Mouse (Mus musculus): Measurements from ENCODE around the gene Nucks1. TPM values are rescaled to one million over a fixed set of nuclear protein-coding genes. Genes with fewer than 3 reads are reported as not detected.

Gene Nucks1
- polyA plus RNA-seq, 1 experiment from 2014 or later, result 67.1 TPM

DNA sequence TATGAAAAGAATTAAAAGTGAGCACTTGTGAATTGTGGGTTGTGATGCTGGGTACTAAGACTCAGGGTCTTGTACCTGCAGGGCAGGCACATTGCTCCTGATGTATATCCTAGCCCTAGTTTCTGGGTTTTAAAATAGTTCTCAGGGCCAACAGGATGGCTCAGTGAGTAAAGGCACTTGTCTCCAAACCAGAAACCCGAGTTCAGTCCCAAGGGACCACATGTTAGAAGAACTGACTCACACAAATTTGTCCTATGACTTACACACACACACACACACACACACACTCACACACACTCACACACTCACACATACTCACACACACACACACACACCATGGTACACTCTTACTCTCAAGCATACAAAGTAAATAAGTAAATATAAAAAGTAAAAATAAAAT, 37.5 kb upstream of the Nucks1 start:
- Histone ChIP-seq H3K4me2 (ENCODE audit: low read depth, low read length) (no peak overlapping the region), H3K4me1 (ENCODE audit: control insufficient read depth, insufficient read depth, low read length) (no peaks in the 10 kb centered on the region), H3K27me3 (ENCODE audit: control insufficient read depth, insufficient read depth, low read length) (peaks cover 1% of the 10 kb centered on the region; the same call in 1 of the 2 replicates), H3K27ac (replicated peaks; ENCODE audit: low read depth, low read length) (no peak overlapping the region), H3K4me3 (ENCODE audit: low read depth, low read length) (no peak overlapping the region), H3K9ac (replicated peaks; ENCODE audit: low read length) (no peak overlapping the region), H3K36me3 (replicated peaks; ENCODE audit: control insufficient read depth, insufficient read depth, low read depth, low read length) (no peaks in the 10 kb centered on the region), H3K9me3 (replicated peaks; ENCODE audit: control insufficient read depth, low read length) (no peaks in the 10 kb centered on the region)
- DNase-seq (ENCODE audit: low spot score) (no peak), ATAC-seq (replicated peaks; ENCODE audit: insufficient number of reproducible peaks, low FRiP score, low TSS enrichment, low read depth) (no peak)
- 52% methylated on average over 1 of the region's 1 CpGs for WGBS

DNA sequence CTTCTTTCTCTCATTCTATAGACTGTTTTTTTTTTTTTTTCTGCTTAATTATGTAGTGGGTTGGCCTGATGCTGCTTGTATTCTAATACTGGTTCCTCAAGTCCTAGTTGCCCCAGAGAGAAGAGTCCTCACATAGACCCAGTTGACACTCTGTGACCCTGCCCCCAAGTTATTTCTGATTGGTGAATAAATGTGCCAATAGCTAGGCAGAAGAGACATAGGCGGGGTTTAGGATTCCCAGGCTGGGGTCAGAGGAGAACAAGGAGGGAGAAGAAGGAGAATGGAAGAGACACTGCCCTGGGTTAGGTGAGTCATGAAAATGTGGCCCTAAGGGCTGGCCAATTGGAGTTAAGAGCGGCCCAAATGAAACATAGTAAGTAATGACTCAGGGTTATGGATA, 30.5 kb upstream of the Nucks1 start:
- Histone ChIP-seq H3K27me3 (ENCODE audit: control insufficient read depth, insufficient read depth, low read length) (no peaks in the 10 kb centered on the region), H3K4me2 (ENCODE audit: low read depth, low read length) (no peak overlapping the region), H3K9ac (replicated peaks; ENCODE audit: low read length) (no peak overlapping the region), H3K27ac (replicated peaks; ENCODE audit: low read depth, low read length) (no peak overlapping the region), H3K4me3 (ENCODE audit: low read depth, low read length) (no peak overlapping the region), H3K4me1 (ENCODE audit: control insufficient read depth, insufficient read depth, low read length) (no peaks in the 10 kb centered on the region), H3K9me3 (replicated peaks; ENCODE audit: control insufficient read depth, low read length) (no peaks in the 10 kb centered on the region), H3K36me3 (replicated peaks; ENCODE audit: control insufficient read depth, insufficient read depth, low read depth, low read length) (no peaks in the 10 kb centered on the region)
- ATAC-seq (replicated peaks; ENCODE audit: insufficient number of reproducible peaks, low FRiP score, low TSS enrichment, low read depth) (no peak), DNase-seq (ENCODE audit: low spot score) (no peak)
- WGBS, result 68% methylated on average over 2 of the region's 2 CpGs

DNA sequence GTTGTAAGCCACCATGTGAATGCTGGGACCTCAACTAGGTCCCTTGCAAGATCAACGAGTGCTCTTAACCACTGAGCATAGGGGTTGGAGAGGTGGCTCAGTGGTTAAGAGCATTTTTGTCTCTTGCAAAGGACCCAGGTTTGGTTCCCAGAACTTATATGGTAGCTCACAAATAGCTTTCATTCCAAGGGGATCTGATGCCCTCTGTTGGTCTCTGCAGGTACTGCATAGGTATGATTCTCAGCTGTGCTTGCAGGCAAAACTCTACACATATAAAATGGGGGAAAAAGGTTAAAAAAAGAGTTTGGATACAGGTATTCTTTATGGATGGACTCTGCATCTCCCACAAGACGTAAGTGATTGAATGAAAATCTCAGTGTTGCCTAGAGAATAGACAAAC, 27.5 kb upstream of the Nucks1 start:
- H3K36me3 ChIP-seq (replicated peaks; ENCODE audit: control insufficient read depth, insufficient read depth, low read depth, low read length), result no peaks in the 10 kb centered on the region
- WGBS, result 64% methylated on average over 2 of the region's 2 CpGs
- no peaks in the 10 kb centered on the region for H3K9me3 ChIP-seq (replicated peaks; ENCODE audit: control insufficient read depth, low read length)
- no peak overlapping the region for H3K27ac ChIP-seq (replicated peaks; ENCODE audit: low read depth, low read length)
- no peak overlapping the region for H3K4me2 ChIP-seq (ENCODE audit: low read depth, low read length)
- no peak overlapping the region for H3K9ac ChIP-seq (replicated peaks; ENCODE audit: low read length)
- H3K4me1 ChIP-seq (ENCODE audit: control insufficient read depth, insufficient read depth, low read length), result no peaks in the 10 kb centered on the region
- H3K4me3 ChIP-seq (ENCODE audit: low read depth, low read length), result no peak overlapping the region
- H3K27me3 ChIP-seq (ENCODE audit: control insufficient read depth, insufficient read depth, low read length), result no peaks in the 10 kb centered on the region
- peak; percentile 52 for DNase-seq (ENCODE audit: low spot score)
- no peak for ATAC-seq (replicated peaks; ENCODE audit: insufficient number of reproducible peaks, low FRiP score, low TSS enrichment, low read depth)

DNA sequence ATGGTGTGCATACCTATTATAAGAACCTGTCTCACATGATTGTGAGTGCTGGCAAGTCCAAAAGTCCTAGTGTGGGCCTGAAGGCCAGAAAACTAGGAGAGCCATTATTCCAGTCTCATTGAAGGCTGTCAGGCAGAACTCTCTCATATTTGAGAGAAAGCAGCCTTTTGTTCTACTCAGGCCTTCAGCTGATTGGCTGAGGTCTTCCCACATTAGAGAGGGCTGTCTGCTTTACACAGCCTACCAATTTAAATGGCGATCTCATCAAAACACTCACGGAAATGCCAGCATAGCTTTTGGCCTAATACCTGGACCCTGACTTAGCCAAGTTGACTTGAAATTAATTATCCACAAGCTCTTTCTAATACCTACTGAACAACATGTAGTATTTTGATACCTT, 24.2 kb upstream of the Nucks1 start:
- DNase-seq (ENCODE audit: low spot score) (no peak), ATAC-seq (replicated peaks; ENCODE audit: insufficient number of reproducible peaks, low FRiP score, low TSS enrichment, low read depth) (no peak)
- Histone ChIP-seq H3K9me3 (replicated peaks; ENCODE audit: control insufficient read depth, low read length) (no peaks in the 10 kb centered on the region), H3K4me3 (ENCODE audit: low read depth, low read length) (no peak overlapping the region), H3K27me3 (ENCODE audit: control insufficient read depth, insufficient read depth, low read length) (no peaks in the 10 kb centered on the region), H3K27ac (replicated peaks; ENCODE audit: low read depth, low read length) (no peak overlapping the region), H3K36me3 (replicated peaks; ENCODE audit: control insufficient read depth, insufficient read depth, low read depth, low read length) (no peaks in the 10 kb centered on the region), H3K4me2 (ENCODE audit: low read depth, low read length) (no peak overlapping the region), H3K9ac (replicated peaks; ENCODE audit: low read length) (no peak overlapping the region), H3K4me1 (ENCODE audit: control insufficient read depth, insufficient read depth, low read length) (no peaks in the 10 kb centered on the region)
- 66% methylated on average over 2 of the region's 2 CpGs for WGBS

DNA sequence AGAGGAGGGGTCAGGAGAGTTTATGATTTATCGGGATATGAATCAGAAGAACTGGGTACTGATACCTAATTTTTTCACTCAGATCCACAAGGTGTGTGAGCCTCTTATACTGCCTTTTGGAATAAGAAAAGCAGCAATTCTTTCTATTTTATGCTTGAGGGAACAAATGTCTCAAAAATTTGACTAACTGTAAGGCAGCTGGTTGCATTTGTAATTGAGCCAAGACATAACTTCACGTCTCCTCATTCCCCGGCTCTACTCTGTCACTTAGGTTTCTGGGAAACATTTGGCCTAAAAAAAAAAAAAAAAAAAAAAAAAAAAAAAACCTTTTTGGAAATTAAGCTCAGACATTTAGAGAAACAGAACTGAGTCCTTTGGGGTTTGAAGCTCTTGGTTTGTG, 23.7 kb upstream of the Nucks1 start:
- no peak overlapping the region for H3K4me3 ChIP-seq (ENCODE audit: low read depth, low read length)
- no peak for DNase-seq (ENCODE audit: low spot score)
- no peaks in the 10 kb centered on the region for H3K27me3 ChIP-seq (ENCODE audit: control insufficient read depth, insufficient read depth, low read length)
- H3K27ac ChIP-seq (replicated peaks; ENCODE audit: low read depth, low read length), result no peak overlapping the region
- H3K4me2 ChIP-seq (ENCODE audit: low read depth, low read length), result no peak overlapping the region
- no peaks in the 10 kb centered on the region for H3K36me3 ChIP-seq (replicated peaks; ENCODE audit: control insufficient read depth, insufficient read depth, low read depth, low read length)
- no peak for ATAC-seq (replicated peaks; ENCODE audit: insufficient number of reproducible peaks, low FRiP score, low TSS enrichment, low read depth)
- WGBS, result 75% methylated on average over 3 of the region's 3 CpGs
- H3K4me1 ChIP-seq (ENCODE audit: control insufficient read depth, insufficient read depth, low read length), result no peaks in the 10 kb centered on the region
- H3K9ac ChIP-seq (replicated peaks; ENCODE audit: low read length), result no peak overlapping the region
- H3K9me3 ChIP-seq (replicated peaks; ENCODE audit: control insufficient read depth, low read length), result no peaks in the 10 kb centered on the region

DNA sequence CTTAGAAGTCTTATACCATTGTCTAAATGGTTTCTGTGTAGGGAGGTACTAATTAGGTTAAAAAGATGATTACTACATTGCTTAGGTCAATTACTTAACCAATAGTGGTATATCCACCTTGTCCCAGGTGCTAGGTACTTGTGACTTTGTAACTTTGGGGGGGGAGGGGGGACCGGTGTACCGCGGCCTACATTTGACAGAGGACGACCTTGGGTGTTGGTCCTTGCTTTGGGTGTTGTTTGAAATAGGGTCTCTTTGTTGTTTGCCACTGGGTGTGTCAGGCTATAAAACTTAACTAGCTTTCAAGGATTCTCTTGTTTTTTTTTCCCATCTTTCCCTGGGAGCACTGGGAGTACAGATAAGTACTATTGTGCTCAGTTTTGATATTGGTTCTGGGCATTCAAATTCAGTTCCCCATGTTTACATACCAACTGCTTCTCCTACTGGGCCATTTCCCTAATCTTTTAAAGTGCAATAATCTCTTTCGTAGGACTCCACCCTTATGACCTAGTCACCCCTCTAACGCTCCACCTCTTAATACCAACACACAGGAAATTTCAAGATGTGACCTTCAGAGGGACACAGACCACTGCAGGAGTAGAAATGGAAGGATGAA, 20.2 kb upstream of the Nucks1 start:
- no peaks in the 10 kb centered on the region for H3K36me3 ChIP-seq (replicated peaks; ENCODE audit: control insufficient read depth, insufficient read depth, low read depth, low read length)
- H3K9ac ChIP-seq (replicated peaks; ENCODE audit: low read length), result no peak overlapping the region
- no peak overlapping the region for H3K4me2 ChIP-seq (ENCODE audit: low read depth, low read length)
- no peak for ATAC-seq (replicated peaks; ENCODE audit: insufficient number of reproducible peaks, low FRiP score, low TSS enrichment, low read depth)
- H3K9me3 ChIP-seq (replicated peaks; ENCODE audit: control insufficient read depth, low read length), result no peaks in the 10 kb centered on the region
- no peak for DNase-seq (ENCODE audit: low spot score)
- H3K4me1 ChIP-seq (ENCODE audit: control insufficient read depth, insufficient read depth, low read length), result no peaks in the 10 kb centered on the region
- no peaks in the 10 kb centered on the region for H3K27me3 ChIP-seq (ENCODE audit: control insufficient read depth, insufficient read depth, low read length)
- H3K27ac ChIP-seq (replicated peaks; ENCODE audit: low read depth, low read length), result no peak overlapping the region
- WGBS, result 73% methylated on average over 6 of the region's 6 CpGs
- H3K4me3 ChIP-seq (ENCODE audit: low read depth, low read length), result no peak overlapping the region

DNA sequence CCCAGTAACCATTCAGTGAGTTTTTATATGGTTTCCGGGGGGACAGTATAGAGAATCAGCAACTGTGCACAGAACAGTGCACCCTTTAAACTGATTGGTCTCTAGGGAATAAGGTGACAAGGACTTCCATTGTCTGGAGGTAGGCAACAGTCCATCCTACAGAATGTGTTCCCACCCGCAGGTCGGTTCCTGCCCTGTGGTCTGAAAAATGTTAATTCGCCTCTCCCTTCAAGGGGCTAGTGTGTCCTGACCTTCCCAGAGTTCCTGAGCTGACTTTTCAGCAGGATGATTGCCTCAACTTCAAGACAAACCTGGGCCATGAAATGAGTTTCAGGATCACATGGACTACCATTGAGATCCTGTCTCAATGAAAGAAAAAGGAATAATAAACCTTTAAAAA, 18.9 kb upstream of the Nucks1 start:
- Histone ChIP-seq H3K4me2 (ENCODE audit: low read depth, low read length) (no peak overlapping the region), H3K9me3 (replicated peaks; ENCODE audit: control insufficient read depth, low read length) (no peaks in the 10 kb centered on the region), H3K27me3 (ENCODE audit: control insufficient read depth, insufficient read depth, low read length) (no peaks in the 10 kb centered on the region), H3K9ac (replicated peaks; ENCODE audit: low read length) (no peak overlapping the region), H3K27ac (replicated peaks; ENCODE audit: low read depth, low read length) (no peak overlapping the region), H3K4me1 (ENCODE audit: control insufficient read depth, insufficient read depth, low read length) (no peaks in the 10 kb centered on the region), H3K4me3 (ENCODE audit: low read depth, low read length) (no peak overlapping the region), H3K36me3 (replicated peaks; ENCODE audit: control insufficient read depth, insufficient read depth, low read depth, low read length) (no peaks in the 10 kb centered on the region)
- ATAC-seq (replicated peaks; ENCODE audit: insufficient number of reproducible peaks, low FRiP score, low TSS enrichment, low read depth) (no peak), DNase-seq (ENCODE audit: low spot score) (no peak)
- 42% methylated on average over 4 of the region's 4 CpGs for WGBS

DNA sequence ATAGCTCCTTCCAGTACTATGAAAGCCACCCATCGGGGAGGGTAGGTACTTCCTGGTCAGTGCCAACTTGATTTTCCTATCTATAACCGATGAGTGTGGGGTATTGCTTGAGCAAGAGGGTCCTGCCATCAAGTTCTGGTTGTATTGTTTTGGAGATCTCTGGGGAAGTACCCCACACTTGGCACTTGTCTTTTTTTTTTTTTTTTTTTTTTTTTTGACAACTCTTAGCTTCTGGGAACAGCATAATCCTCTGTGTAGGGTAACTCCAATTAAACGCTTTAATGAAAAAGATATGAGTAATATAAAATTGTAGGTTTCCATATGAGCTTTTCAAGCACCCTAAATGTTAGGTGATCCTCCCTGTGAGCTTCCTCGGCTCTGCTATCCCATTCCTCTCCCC, 7.7 kb upstream of the Nucks1 start:
- H3K4me2 ChIP-seq (ENCODE audit: low read depth, low read length), result no peak overlapping the region
- no peak for ATAC-seq (replicated peaks; ENCODE audit: insufficient number of reproducible peaks, low FRiP score, low TSS enrichment, low read depth)
- H3K4me3 ChIP-seq (ENCODE audit: low read depth, low read length), result no peak overlapping the region
- H3K4me1 ChIP-seq (ENCODE audit: control insufficient read depth, insufficient read depth, low read length), result no peaks in the 10 kb centered on the region
- no peak overlapping the region for H3K9ac ChIP-seq (replicated peaks; ENCODE audit: low read length)
- WGBS, result 85% methylated on average over 4 of the region's 4 CpGs
- no peaks in the 10 kb centered on the region for H3K27me3 ChIP-seq (ENCODE audit: control insufficient read depth, insufficient read depth, low read length)
- DNase-seq (ENCODE audit: low spot score), result no peak
- no peaks in the 10 kb centered on the region for H3K36me3 ChIP-seq (replicated peaks; ENCODE audit: control insufficient read depth, insufficient read depth, low read depth, low read length)
- no peaks in the 10 kb centered on the region for H3K9me3 ChIP-seq (replicated peaks; ENCODE audit: control insufficient read depth, low read length)
- H3K27ac ChIP-seq (replicated peaks; ENCODE audit: low read depth, low read length), result no peak overlapping the region
